Mouse (Mus musculus) forebrain, embryonic 15.5 days (tissue): ENCODE measurements at regions not wholly inside any gene's neighbourhood (a gene's known extent, or its start where the extent isn't known, plus 50 kb on each side); places are given as distances from the start of the nearest gene placed in this dataset.
A peak's percentile ranks its signal among the peaks of the same experiment; 100 is the strongest.

Experiments
- ATAC-seq: fragments of 200-750 bp; cut with Nextera tagmentation; replicated peaks from 2 replicates; pipeline ENCODE4 v1.8.0; 2017; ENCODE audit warnings: mild to moderate bottlenecking, moderate TSS enrichment, moderate library complexity
- H3K27ac ChIP-seq: fragments of 300-500 bp; sonication (generic); replicated peaks from 2 replicates; pipeline ENCODE4 v1.5.1; 2015; ENCODE audit warnings: mild to moderate bottlenecking, inconsistent platforms
- H3K27me3 ChIP-seq: fragments of 300-500 bp; sonication (generic); 2 replicates; pipeline ENCODE4 v1.6.1; 2015; ENCODE audit warnings: inconsistent platforms
- H3K36me3 ChIP-seq: fragments of 300-500 bp; sonication (generic); 2 replicates; pipeline ENCODE4 v1.6.1; 2015; ENCODE audit warnings: mild to moderate bottlenecking, inconsistent platforms
- H3K4me1 ChIP-seq: fragments of 300-500 bp; sonication (generic); 2 replicates; pipeline ENCODE4 v1.6.1; 2015; ENCODE audit warnings: inconsistent platforms
- H3K4me2 ChIP-seq: fragments of 300-500 bp; sonication (generic); replicated peaks from 2 replicates; pipeline ENCODE4 v1.6.1; 2015; ENCODE audit warnings: mild to moderate bottlenecking, inconsistent platforms
- H3K4me3 ChIP-seq: fragments of 300-500 bp; sonication (generic); 2 replicates; pipeline ENCODE4 v1.5.1; 2015; ENCODE audit warnings: mild to moderate bottlenecking, inconsistent platforms
- H3K9ac ChIP-seq: fragments of 300-500 bp; sonication (generic); replicated peaks from 2 replicates; pipeline ENCODE4 v1.6.1; 2015; ENCODE audit warnings: mild to moderate bottlenecking, inconsistent platforms
- H3K9me3 ChIP-seq: fragments of 300-500 bp; sonication (generic); 2 replicates; pipeline ENCODE4 v1.6.1; 2016; ENCODE audit warnings: inconsistent platforms
- WGBS: fragments of 180-500 bp; shearing (Covaris S2); methylation state at CpG from one replicate; pipeline ENCODE4 v1.1.7; 2015; ENCODE audit warnings: mixed read lengths; 5-methylcytosine and 5-hydroxymethylcytosine counted together

DNA sequence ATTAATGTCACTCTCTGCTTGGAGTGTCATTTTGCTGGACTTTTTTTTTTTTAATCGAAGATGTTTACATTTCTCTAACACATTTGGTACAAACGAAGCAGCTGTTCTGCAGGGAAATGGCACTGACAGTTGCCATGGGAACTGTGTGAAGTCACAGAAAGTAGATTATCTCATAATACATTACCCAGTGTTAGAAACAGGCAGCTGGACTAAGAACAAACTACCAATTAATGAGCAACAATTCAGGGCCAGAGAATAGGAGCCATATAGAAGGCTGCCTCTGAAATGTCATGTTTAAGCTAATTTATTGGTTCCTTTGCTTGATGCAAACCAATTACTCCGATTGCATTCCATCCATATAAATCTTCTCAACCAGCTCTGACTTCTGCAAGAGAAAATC lies 159.3 kb upstream of the Large1 start:
- peak overlapping the region; percentile 12 for H3K27ac ChIP-seq
- H3K4me3 ChIP-seq, result no peak overlapping the region
- 15% methylated on average over 3 of the region's 3 CpGs for WGBS
- no peak overlapping the region for H3K4me2 ChIP-seq
- ATAC-seq, result peak; percentile 91
- peaks cover 3% of the 10 kb centered on the region for H3K4me1 ChIP-seq
- H3K9me3 ChIP-seq, result no peaks in the 10 kb centered on the region
- no peak overlapping the region for H3K9ac ChIP-seq
- H3K27me3 ChIP-seq, result no peaks in the 10 kb centered on the region
- H3K36me3 ChIP-seq, result no peaks in the 10 kb centered on the region
